Comparison of ENCODE assay signal across 13 mouse cellular contexts in the genomic region with DNA sequence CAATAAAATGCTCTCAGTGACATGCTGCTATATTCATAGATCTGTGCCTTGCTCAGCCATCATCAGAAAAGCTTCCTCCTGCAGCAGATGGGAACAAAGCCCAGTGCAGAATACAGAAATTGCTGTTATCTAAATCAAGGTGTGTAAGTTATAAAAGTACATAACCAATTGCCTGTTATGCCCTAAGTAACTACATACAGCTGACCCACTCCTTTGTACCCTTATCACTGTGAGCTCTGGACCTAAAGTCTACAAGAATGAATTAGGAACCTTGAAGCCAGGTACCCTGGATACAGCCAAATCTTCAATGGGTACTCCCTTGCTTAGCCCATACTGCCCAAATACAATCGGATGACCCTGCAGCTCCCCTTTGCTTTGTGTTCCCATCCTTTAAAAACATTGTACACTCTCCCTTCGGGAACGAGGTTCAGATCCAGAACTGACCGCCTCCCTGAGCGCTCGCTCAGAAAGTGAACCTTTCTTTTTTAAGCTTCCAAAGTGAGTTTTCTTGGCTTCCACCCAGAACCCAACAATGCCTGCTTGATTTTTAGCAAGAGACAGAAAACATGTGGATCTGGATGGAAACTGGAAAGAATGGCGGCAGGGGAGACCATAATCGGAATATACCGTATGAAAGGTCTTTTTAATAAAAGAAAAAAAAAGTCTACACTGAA.
"Had no signal": no experiment of that assay in that cellular context is flagged by ENCODE, and none has a peak within 500 bp of the region (broad histone marks: within the 10 kb centered on the region; RNA-seq: fewer than 3 reads in every experiment).

No protein-coding gene starts in this region.

- H3K4me1 ChIP-seq: limb, embryonic 12.5 days; neural tube, embryonic 12.5 days had no signal

- H3K27me3 ChIP-seq: limb, embryonic 12.5 days; liver, embryonic 12.5 days; neural tube, embryonic 12.5 days had no signal

- H3K9me3 ChIP-seq: limb, embryonic 12.5 days; liver, embryonic 12.5 days; midbrain, embryonic 10.5 days; neural tube, embryonic 12.5 days had no signal

- ATAC-seq: liver, embryonic 12.5 days had no signal

- H3K9ac ChIP-seq: hindbrain, embryonic 14.5 days; limb, embryonic 12.5 days; liver, embryonic 12.5 days; lung, embryonic 14.5 days; neural tube, embryonic 12.5 days had no signal

- H3K4me2 ChIP-seq: hindbrain, embryonic 14.5 days; limb, embryonic 12.5 days; liver, embryonic 12.5 days; lung, embryonic 14.5 days; neural tube, embryonic 12.5 days had no signal

- H3K4me3 ChIP-seq: left cerebral cortex, adult 2 months; limb, embryonic 12.5 days; liver, embryonic 12.5 days; midbrain, embryonic 10.5 days; myocyte; neural tube, embryonic 12.5 days had no signal

- H3K27ac ChIP-seq: hindbrain, embryonic 14.5 days; left cerebral cortex, adult 2 months; limb, embryonic 12.5 days; midbrain, embryonic 10.5 days; neural tube, embryonic 12.5 days had no signal

- DNase-seq: lung, embryonic 14.5 days; lung, postnatal 10 days; lung, postnatal 4 days; midbrain, embryonic 14.5 days; spleen, adult 18-20 months; thymus, postnatal 36 days had no signal
